Mouse (Mus musculus) hindbrain, embryonic 15.5 days (tissue): ENCODE measurements at regions not wholly inside any gene's neighbourhood (a gene's known extent, or its start where the extent isn't known, plus 50 kb on each side); places are given as distances from the start of the nearest gene placed in this dataset.

Source experiments
- ATAC-seq: fragments of 200-750 bp; cut with Nextera tagmentation; 2 replicates; pipeline ENCODE4 v1.8.0; 2017; ENCODE audit warnings: low read depth, moderate number of reproducible peaks, moderate TSS enrichment; ENCODE audit not compliant: low FRiP score
- H3K27ac ChIP-seq: fragments of 300-500 bp; sonication (generic); replicated peaks from 2 replicates; pipeline ENCODE4 v1.5.1; 2015; ENCODE audit warnings: mild to moderate bottlenecking, inconsistent platforms
- H3K27me3 ChIP-seq: fragments of 300-500 bp; sonication (generic); 2 replicates; pipeline ENCODE4 v1.6.1; 2015; ENCODE audit warnings: control low read depth, inconsistent platforms
- H3K36me3 ChIP-seq: fragments of 300-500 bp; sonication (generic); 2 replicates; pipeline ENCODE4 v1.6.1; 2015; ENCODE audit warnings: control low read depth, inconsistent platforms
- H3K4me1 ChIP-seq: fragments of 300-500 bp; sonication (generic); replicated peaks from 2 replicates; pipeline ENCODE4 v1.6.1; 2015; ENCODE audit warnings: control low read depth, inconsistent platforms
- H3K4me2 ChIP-seq: fragments of 300-500 bp; sonication (generic); 2 replicates; pipeline ENCODE4 v1.6.1; 2015; ENCODE audit warnings: moderate library complexity, mild to moderate bottlenecking, inconsistent platforms
- H3K4me3 ChIP-seq: fragments of 300-500 bp; sonication (generic); 2 replicates; pipeline ENCODE4 v1.5.1; 2015; ENCODE audit warnings: mild to moderate bottlenecking, inconsistent platforms
- H3K9ac ChIP-seq: fragments of 300-500 bp; sonication (generic); 2 replicates; pipeline ENCODE4 v1.6.1; 2015; ENCODE audit warnings: inconsistent platforms
- H3K9me3 ChIP-seq: fragments of 300-500 bp; sonication (generic); 2 replicates; pipeline ENCODE4 v1.6.1; 2016; ENCODE audit warnings: control low read depth, inconsistent platforms
- WGBS: fragments of 180-500 bp; shearing (Covaris S2); methylation state at CpG from one replicate; pipeline ENCODE4 v1.1.7; 2015; 5-methylcytosine and 5-hydroxymethylcytosine counted together

DNA sequence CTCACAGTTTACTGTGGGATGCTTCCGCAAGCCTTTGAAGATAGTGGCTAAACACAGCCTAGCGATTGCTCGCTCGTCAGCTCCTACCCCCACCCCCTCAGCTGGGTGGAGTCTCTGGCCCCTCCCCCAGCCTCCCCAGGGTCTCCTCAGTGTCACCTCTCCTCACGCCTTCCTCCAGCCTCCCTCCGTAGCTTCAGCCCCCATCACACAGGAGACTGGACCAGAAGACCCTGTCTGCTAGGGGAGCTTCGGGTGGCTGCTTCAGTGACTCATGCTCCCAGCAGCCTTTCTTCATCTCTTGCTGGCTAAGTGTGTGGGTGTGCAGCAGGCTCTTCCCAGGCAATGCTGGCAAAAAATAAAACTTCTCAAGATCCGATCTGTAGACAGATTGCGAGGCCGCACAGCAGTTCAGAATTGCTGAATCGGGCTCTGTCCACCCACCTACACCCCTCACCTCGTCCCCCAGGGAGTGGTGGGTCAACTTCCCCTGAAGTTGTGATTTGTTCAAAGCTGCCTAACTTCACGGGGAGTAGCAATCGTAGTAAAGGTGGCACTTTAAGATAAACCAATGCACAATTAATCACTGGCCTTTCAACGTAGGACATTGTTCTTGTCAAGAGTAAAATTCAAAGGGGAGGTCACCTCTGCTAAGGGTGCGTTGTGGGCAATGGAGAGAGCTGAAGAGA is 61.2 kb upstream of the Ankrd28 start:
- Histone ChIP-seq H3K9ac (no peak overlapping the region; the same call in 1 of the 2 replicates), H3K4me2 (peak overlapping the region; percentile 42), H3K4me3 (peak overlapping the region; percentile 19; the same call in 1 of the 2 replicates), H3K27me3 (no peaks in the 10 kb centered on the region), H3K4me1 (peaks cover 6% of the 10 kb centered on the region; the same call in 1 of the 2 replicates), H3K9me3 (no peaks in the 10 kb centered on the region), H3K27ac (no peak overlapping the region), H3K36me3 (no peaks in the 10 kb centered on the region)
- 4% methylated on average over 16 of the region's 16 CpGs for WGBS
- peak; percentile 51; the same call in 1 of the 2 replicates for ATAC-seq

DNA sequence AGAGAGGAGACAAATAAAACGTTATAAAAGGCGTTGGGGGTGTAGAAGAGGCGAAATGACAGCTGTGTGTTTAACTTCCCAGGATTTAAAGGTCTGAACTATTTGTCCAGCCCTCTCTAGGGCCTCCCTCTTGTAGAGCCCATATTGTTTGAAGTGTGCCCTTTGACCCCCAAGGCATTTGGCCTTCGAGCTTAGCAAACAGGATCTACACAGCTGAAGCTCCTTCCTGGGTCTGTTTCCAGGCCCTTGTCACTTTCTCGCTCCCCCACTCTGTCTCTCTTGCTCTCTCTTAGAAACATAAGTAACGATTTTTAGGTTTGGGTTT is 61.7 kb upstream of the Ankrd28 start:
- Histone ChIP-seq H3K27me3 (no peaks in the 10 kb centered on the region), H3K4me1 (peaks cover 6% of the 10 kb centered on the region; the same call in 1 of the 2 replicates), H3K9ac (no peak overlapping the region), H3K9me3 (no peaks in the 10 kb centered on the region), H3K4me3 (no peak overlapping the region), H3K27ac (no peak overlapping the region), H3K36me3 (no peaks in the 10 kb centered on the region), H3K4me2 (no peak overlapping the region)
- 16% methylated on average over 6 of the region's 6 CpGs for WGBS
- no peak for ATAC-seq

DNA sequence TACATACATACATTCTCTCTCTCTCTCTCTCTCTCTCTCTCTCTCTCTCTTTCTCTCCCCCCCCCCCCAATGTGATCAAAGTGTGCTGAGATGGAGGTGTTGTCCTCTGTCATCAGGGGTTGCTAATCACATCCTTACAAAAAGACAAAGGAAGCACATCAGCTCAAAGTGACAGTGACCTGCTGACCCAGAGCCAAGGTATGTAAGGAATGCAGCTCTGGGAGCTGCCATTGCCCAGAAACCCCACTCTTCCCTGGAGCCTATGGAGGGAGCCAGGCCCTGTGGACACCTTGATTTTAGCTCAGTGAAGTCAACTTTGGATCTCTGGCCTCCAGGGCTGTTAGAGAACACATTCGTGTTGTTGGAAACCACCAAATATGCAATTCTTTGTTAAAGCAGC is 66.0 kb upstream of the Ankrd28 start:
- Histone ChIP-seq H3K4me1 (peaks cover 4% of the 10 kb centered on the region; the same call in 1 of the 2 replicates), H3K27me3 (no peaks in the 10 kb centered on the region), H3K27ac (no peak overlapping the region), H3K9ac (no peak overlapping the region), H3K4me3 (no peak overlapping the region), H3K4me2 (no peak overlapping the region), H3K36me3 (no peaks in the 10 kb centered on the region), H3K9me3 (no peaks in the 10 kb centered on the region)
- WGBS, result 72% methylated on average over 1 of the region's 1 CpGs
- no peak for ATAC-seq

DNA sequence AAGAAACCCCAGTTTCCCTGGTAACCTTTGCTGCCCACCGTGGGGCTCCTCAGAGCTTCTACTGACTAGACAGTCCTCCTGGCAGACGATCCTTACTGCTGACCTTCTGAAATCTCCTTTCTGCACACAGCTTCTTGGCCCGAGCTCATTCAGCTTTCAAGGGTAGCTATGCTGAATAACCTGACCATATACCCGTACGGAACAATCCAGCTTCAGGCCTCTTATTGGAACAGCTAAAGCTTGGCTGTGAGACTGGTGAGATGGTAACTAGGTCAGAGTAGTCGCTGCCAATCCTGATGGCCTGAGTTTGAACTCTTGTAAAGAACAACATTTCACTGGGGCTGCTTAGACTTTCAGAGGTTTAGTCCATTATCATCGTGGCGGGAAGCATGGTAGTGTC is 69.1 kb upstream of the Ankrd28 start:
- no peaks in the 10 kb centered on the region for H3K4me1 ChIP-seq
- no peaks in the 10 kb centered on the region for H3K27me3 ChIP-seq
- H3K4me2 ChIP-seq, result no peak overlapping the region
- H3K4me3 ChIP-seq, result no peak overlapping the region
- no peak overlapping the region for H3K9ac ChIP-seq
- no peak for ATAC-seq
- no peaks in the 10 kb centered on the region for H3K36me3 ChIP-seq
- H3K27ac ChIP-seq, result no peak overlapping the region
- no peaks in the 10 kb centered on the region for H3K9me3 ChIP-seq
- WGBS, result 45% methylated on average over 8 of the region's 8 CpGs

DNA sequence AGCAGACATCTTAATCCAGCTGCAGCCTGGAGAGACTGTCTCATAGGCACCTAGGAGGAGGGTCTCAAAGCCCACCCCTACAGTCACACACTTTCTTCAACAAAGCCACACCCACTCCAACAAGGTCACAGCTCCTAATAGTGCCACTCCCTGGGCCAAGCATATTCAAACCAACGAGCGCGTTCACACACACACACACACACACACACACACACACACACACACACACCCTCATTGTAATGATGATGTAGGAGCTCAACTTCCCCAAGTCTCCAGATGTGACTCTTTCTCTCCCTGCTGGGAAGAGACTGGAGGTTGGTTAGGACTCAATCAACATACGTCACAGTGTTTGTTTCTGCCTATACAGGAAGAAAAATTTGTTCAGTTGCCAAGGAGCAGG is 69.5 kb upstream of the Ankrd28 start:
- Histone ChIP-seq H3K27ac (no peak overlapping the region), H3K4me3 (no peak overlapping the region), H3K4me2 (no peak overlapping the region), H3K9ac (no peak overlapping the region), H3K9me3 (no peaks in the 10 kb centered on the region), H3K4me1 (no peaks in the 10 kb centered on the region), H3K27me3 (no peaks in the 10 kb centered on the region), H3K36me3 (no peaks in the 10 kb centered on the region)
- ATAC-seq, result no peak
- 47% methylated on average over 4 of the region's 4 CpGs for WGBS

DNA sequence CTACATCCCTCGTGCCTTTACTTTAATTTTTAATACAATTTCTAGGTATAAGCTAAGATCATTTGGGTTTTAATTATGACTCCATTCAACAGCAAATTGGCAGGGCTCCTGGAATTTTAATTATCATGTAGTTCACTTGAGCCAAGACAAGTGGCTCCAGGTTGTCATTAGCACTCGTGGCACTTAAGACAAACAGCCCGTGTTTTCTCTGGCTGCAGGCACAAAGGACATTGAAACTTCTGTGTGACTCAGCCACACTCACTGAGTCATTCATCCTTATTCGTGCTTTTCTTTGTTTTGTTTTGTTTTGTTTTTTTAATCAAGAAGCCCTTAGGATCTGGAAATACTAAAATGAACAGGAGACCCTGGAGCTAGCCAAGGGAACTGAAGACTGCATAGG is 71.5 kb upstream of the Ankrd28 start:
- H3K4me2 ChIP-seq, result no peak overlapping the region
- no peak overlapping the region for H3K9ac ChIP-seq
- no peaks in the 10 kb centered on the region for H3K4me1 ChIP-seq
- no peaks in the 10 kb centered on the region for H3K9me3 ChIP-seq
- H3K4me3 ChIP-seq, result no peak overlapping the region
- H3K27me3 ChIP-seq, result no peaks in the 10 kb centered on the region
- H3K36me3 ChIP-seq, result no peaks in the 10 kb centered on the region
- no peak overlapping the region for H3K27ac ChIP-seq
- ATAC-seq, result no peak
- 36% methylated on average over 4 of the region's 4 CpGs for WGBS

DNA sequence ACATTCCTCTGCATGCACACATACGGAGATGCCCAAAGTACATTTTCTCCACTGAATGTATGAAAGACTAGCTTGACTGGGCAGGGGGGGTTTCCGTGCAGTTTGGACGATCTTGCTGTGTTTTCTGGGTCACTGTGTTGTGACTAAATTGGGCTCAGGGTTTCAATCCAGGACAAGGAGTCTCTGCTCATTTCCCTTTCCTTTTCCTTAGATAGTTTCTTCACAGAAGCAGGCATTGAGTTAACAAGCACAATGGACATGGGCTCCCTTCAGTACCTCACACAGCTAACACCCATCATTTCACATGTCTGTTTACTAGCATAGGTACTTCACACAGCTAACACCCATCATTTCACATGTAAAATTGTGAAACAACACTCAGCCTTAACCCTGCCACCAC is 73.2 kb upstream of the Ankrd28 start:
- WGBS, result 79% methylated on average over 3 of the region's 3 CpGs
- Histone ChIP-seq H3K9ac (no peak overlapping the region), H3K36me3 (no peaks in the 10 kb centered on the region), H3K27ac (no peak overlapping the region), H3K27me3 (no peaks in the 10 kb centered on the region), H3K4me1 (no peaks in the 10 kb centered on the region), H3K4me2 (no peak overlapping the region), H3K4me3 (no peak overlapping the region), H3K9me3 (no peaks in the 10 kb centered on the region)
- no peak for ATAC-seq

DNA sequence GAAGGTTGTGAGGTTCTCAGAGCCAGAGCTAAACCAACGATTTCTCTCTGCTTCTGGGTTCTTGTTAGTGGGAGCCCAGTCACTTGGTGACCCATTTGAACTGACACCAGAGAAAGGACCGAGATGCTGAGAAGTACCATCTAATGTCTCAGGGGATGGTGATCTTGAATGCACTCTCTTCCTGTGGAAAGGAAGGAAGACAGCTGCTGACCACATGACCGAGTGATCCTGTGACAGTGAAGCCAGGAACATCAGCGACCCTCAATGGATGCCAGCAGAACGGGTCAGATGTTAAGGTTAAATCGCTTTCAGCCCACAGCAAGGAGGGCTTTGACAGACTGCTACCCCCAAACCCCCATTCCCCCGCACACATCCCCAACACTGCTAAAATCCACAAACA is 78.1 kb upstream of the Ankrd28 start:
- no peak overlapping the region for H3K4me3 ChIP-seq
- no peaks in the 10 kb centered on the region for H3K27me3 ChIP-seq
- no peaks in the 10 kb centered on the region for H3K36me3 ChIP-seq
- no peaks in the 10 kb centered on the region for H3K9me3 ChIP-seq
- ATAC-seq, result no peak
- no peaks in the 10 kb centered on the region for H3K4me1 ChIP-seq
- H3K9ac ChIP-seq, result no peak overlapping the region
- H3K4me2 ChIP-seq, result no peak overlapping the region
- no peak overlapping the region for H3K27ac ChIP-seq
- WGBS, result 80% methylated on average over 7 of the region's 7 CpGs

DNA sequence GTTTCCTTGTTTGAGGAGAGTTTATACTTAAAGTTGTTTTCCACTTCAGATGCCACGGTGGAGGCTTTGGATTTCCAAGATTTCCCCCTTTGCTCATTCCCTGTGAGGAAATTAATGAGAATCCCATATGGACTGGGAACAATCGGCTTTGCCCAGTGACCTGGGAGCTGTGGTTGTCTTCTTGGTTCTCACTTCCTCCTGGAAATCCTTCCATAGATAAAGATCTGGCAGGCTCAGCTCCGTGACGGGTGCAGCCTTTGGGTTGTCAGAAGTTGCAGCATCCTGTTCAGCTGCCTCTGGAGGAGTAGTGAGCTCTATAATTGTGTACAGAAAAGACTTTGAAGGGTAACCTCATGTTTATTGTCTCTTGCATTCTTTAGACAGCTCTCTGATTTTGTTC is 78.8 kb upstream of the Ankrd28 start:
- ATAC-seq, result no peak
- Histone ChIP-seq H3K36me3 (no peaks in the 10 kb centered on the region), H3K4me1 (no peaks in the 10 kb centered on the region), H3K27me3 (no peaks in the 10 kb centered on the region), H3K27ac (no peak overlapping the region), H3K4me2 (no peak overlapping the region), H3K9ac (no peak overlapping the region), H3K4me3 (no peak overlapping the region), H3K9me3 (no peaks in the 10 kb centered on the region)
- 83% methylated on average over 4 of the region's 4 CpGs for WGBS

DNA sequence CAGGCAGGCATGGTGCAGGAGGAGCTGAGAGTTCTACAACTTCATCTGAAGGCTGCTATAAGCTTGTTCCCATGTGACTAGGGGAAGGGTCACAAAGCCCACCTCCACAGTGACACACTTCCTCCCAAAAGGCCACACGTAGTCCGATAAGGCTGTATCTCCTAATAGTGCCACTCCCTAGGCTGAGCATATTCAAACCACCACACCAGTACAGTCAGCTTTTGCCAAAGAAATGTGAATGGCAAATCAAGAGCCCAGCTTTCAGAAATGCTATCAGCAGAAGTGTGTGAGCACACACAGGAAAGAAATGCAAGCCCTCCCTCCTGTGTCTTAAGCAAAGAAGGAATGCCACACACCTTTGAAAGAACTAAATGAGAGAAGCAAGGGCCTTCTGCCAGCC is 80.4 kb upstream of the Ankrd28 start:
- WGBS, result 95% methylated on average over 2 of the region's 2 CpGs
- no peak overlapping the region for H3K4me2 ChIP-seq

DNA sequence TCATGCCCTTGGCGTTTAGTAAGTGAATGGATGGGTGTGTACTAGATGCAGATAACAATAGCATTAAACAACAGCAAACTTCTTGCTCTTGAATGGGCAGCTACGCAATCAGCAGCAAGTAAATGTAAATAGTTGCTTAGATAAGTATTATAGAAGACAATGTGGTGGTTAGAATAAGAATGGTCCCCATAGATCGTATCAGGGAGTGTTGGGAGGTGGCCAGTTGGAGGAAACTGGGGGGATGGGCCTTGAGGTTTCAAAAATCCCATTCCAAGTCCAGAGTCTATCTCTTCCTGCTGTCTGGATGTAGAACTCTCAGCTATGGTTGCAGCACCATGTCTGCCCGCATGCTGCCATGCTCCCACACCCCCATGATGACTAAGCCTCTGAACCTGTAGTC is 88.0 kb upstream of the Ankrd28 start:
- no peaks in the 10 kb centered on the region for H3K27me3 ChIP-seq
- H3K4me3 ChIP-seq, result no peak overlapping the region
- H3K36me3 ChIP-seq, result no peaks in the 10 kb centered on the region
- no peak overlapping the region for H3K4me2 ChIP-seq
- WGBS, result 88% methylated on average over 4 of the region's 4 CpGs
- no peak overlapping the region for H3K27ac ChIP-seq
- H3K9me3 ChIP-seq, result no peaks in the 10 kb centered on the region
- no peaks in the 10 kb centered on the region for H3K4me1 ChIP-seq
- ATAC-seq, result no peak
- no peak overlapping the region for H3K9ac ChIP-seq

More for the DNA sequence above, 80.4 kb upstream of the Ankrd28 start:
- H3K36me3 ChIP-seq, result no peaks in the 10 kb centered on the region
- H3K4me1 ChIP-seq, result no peaks in the 10 kb centered on the region
- no peak overlapping the region for H3K27ac ChIP-seq
- no peak overlapping the region for H3K9ac ChIP-seq
- no peak overlapping the region for H3K4me3 ChIP-seq
- no peaks in the 10 kb centered on the region for H3K27me3 ChIP-seq
- no peak for ATAC-seq
- H3K9me3 ChIP-seq, result no peaks in the 10 kb centered on the region

DNA sequence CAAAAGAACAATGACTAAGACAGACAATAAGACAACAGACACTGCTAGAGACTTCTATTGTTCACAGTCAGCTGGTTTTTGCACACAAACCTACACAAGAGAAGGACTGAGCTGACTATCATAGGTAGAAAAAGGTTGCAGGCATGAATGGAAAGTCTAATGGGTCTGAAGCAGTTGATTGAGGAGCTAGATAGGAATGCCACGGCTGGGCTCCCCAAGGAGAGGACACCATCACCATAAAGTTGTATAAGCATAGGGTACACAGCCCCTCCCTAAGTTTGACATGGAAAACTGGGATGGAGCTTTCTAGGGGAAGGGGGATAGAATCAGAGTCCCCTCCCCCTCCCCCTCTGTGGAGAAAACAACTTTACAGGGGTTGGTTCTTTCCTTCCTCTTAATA is 88.5 kb upstream of the Ankrd28 start:
- H3K9ac ChIP-seq, result no peak overlapping the region
- no peak overlapping the region for H3K27ac ChIP-seq
- H3K27me3 ChIP-seq, result no peaks in the 10 kb centered on the region
- H3K4me2 ChIP-seq, result no peak overlapping the region
- no peaks in the 10 kb centered on the region for H3K4me1 ChIP-seq
- no peak for ATAC-seq
- H3K9me3 ChIP-seq, result no peaks in the 10 kb centered on the region
- WGBS, result 88% methylated on average over 1 of the region's 1 CpGs
- no peaks in the 10 kb centered on the region for H3K36me3 ChIP-seq
- no peak overlapping the region for H3K4me3 ChIP-seq

DNA sequence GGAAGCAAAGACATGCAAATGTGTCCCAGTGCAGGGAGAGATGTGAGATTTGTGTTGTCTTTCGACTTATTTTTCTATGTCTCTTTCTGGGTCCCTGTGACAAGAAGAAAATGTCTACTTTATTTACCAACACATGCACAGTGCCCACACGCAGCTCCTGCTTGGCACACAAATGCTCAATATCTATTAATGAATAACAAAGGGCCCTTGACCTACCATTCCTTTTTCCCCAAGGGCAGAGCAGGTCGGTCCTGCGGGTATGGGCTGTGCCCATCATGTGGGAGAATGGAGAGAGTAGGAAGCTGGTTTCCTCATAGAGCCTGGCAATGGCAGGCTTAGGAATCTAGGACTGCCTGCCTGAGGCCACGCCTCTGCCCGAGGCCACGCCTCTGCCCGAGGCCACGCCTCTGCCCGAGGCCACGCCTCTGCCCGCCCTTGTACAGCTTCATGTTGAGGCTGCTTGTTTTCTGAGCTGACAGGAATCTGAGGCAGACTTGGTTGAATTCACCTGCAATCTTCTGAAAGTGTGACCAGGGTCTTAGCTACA is 98.8 kb upstream of the Ankrd28 start:
- no peaks in the 10 kb centered on the region for H3K36me3 ChIP-seq
- H3K4me3 ChIP-seq, result no peak overlapping the region
- WGBS, result 71% methylated on average over 12 of the region's 12 CpGs
- no peak overlapping the region for H3K4me2 ChIP-seq
- ATAC-seq, result no peak
- H3K9me3 ChIP-seq, result no peaks in the 10 kb centered on the region
- peaks cover 9% of the 10 kb centered on the region for H3K4me1 ChIP-seq
- H3K27ac ChIP-seq, result no peak overlapping the region
- H3K27me3 ChIP-seq, result no peaks in the 10 kb centered on the region
- no peak overlapping the region for H3K9ac ChIP-seq
